Mouse (Mus musculus): ENCODE measurements at regions not wholly inside any gene's neighbourhood (a gene's known extent, or its start where the extent isn't known, plus 50 kb on each side); places are given as distances from the start of the nearest gene placed in this dataset.

DNA sequence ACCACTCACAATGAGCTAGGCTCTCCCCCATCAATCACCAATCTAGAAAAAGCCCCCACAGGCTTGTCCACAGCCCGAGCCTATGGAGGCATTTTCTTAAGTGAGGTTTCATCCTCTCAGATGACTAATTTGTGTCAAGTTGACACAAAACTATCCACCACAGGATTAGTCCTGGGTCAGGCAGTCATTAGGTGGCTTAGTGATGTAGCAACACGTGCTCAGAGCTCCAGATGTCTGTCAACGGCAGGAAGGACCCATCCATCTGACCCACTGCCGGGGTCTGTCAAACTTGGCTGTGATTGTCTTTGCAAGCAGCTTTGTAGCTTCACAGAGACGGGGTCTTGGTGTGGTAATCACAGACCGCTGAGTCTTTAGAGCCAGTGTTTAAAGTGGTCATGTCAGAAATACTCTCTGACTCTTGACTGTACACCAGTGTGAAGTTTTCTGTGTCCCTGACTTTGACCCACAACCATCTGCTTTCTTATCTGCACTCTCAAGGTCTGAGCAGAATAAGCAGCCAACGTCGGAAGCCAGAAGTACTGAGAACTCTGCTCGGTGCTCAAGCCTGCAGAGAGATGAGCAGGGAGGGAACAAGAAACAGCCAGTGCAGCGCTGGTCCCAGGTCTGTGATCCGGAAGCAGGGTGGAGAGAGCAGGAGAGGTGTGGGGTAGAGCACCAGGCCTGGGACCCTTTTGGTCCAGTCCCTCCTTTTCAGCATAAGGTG, 131.6 kb upstream of the Nfe2l3 start:
- TF ChIP-seq POLR2A (IDR thresholded peaks at IDR 0.05; ENCODE audit: low read depth, low read length) (no peak), CTCF (IDR thresholded peaks at IDR 0.05; ENCODE audit: extremely low read depth, insufficient read length, insufficient replicate concordance, low read depth, low read length) (no peak)

Data from small intestine, adult 2 months (tissue).